Mouse (Mus musculus) kidney, adult 2 months (tissue): Measurements from ENCODE around the gene Lzts2. TPM values are rescaled to one million over a fixed set of nuclear protein-coding genes. Genes with fewer than 3 reads are reported as not detected.

Source experiments
- DNase-seq: peaks from one replicate; pipeline ENCODE4 v3.0.0; 2021
- H3K27ac ChIP-seq: fragments of 200-500 bp; 2 replicates; pipeline ENCODE4 v1.5.1; 2012; ENCODE audit warnings: low read depth, low read length, control low read depth, inconsistent platforms; ENCODE audit not compliant: insufficient read depth
- H3K27me3 ChIP-seq: fragments of 200-500 bp; replicated peaks from 2 replicates; pipeline ENCODE4 v1.6.1; 2012; ENCODE audit warnings: mild to moderate bottlenecking, moderate library complexity, low read length, inconsistent platforms; ENCODE audit not compliant: control insufficient read depth, insufficient read depth
- H3K36me3 ChIP-seq: fragments of 200-500 bp; 2 replicates; pipeline ENCODE4 v1.6.1; 2012; ENCODE audit warnings: mild to moderate bottlenecking, moderate library complexity, low read length, inconsistent platforms; ENCODE audit not compliant: control insufficient read depth, insufficient read depth
- H3K4me1 ChIP-seq: fragments of 200-500 bp; 2 replicates; pipeline ENCODE4 v1.6.1; 2011; ENCODE audit warnings: low read length; ENCODE audit not compliant: control insufficient read depth, insufficient read depth
- H3K4me3 ChIP-seq: fragments of 200-500 bp; 2 replicates; pipeline ENCODE4 v1.5.1; 2011; ENCODE audit warnings: mild to moderate bottlenecking, low read depth, low read length, control low read depth; ENCODE audit not compliant: insufficient read depth
- CTCF ChIP-seq: fragments of 200-500 bp; conservative IDR thresholded peaks from 2 replicates; pipeline ENCODE4 v1.5.1; 2011; ENCODE audit warnings: low read depth, mild to moderate bottlenecking, control low read depth, low read length, moderate library complexity, mixed read lengths; ENCODE audit not compliant: insufficient read depth, insufficient read length
- POLR2A ChIP-seq: fragments of 200-500 bp; IDR thresholded peaks from one replicate; pipeline ENCODE4 v1.6.1; 2011; ENCODE audit warnings: low read depth, low read length, control low read depth
- WGBS: fragments of 180-500 bp; shearing (Covaris S2); methylation state at CpG from one replicate; pipeline ENCODE4 v1.1.7; 2018; 5-methylcytosine and 5-hydroxymethylcytosine counted together
- polyA plus RNA-seq: library from polyadenylated mRNA; depleted of rRNA; stranded (reverse); fragments of >200 nt; gene quantifications from 2 replicates; pipeline ENCODE4 v1.2.3, GENCODE M21; 2012

The Lzts2 gene
- polyA plus RNA-seq, 1 experiment = 54.7 TPM

DNA sequence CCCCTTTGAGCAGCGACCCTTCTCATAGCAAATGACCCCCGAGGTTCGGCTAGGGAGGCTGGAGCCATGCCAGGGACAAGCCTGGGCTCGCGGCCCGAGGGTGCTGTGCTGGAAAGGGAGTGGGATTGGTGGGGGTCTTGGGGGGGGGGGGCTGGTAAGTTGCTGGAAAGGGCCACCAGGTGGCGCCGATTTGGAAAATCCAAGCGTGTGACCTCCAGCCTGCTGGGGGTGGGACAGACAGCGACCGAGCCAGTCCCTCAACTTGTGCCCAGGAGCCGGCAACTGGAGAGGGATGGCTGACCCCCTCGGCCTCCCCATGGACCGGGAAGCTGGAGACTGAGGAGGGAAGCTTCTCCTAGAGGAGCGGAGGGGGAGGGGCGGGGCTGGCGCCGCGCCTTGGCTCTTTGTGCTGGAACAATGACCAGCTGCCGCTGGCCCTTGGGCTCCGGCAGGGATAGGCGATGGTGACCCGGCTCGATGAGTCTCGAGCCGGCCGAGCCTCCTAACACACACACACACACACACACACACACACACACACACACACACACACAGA is 3.1 kb downstream of the Lzts2 start:
- H3K27me3 ChIP-seq = no peaks in the 10 kb centered on the region
- peak overlapping the region; percentile 98 for H3K27ac ChIP-seq
- no peaks in the 10 kb centered on the region for H3K36me3 ChIP-seq
- 0% methylated on average over 24 of the region's 27 CpGs for WGBS
- DNase-seq = peak; percentile 92
- peak; percentile 32 for TF ChIP-seq CTCF
- TF ChIP-seq POLR2A = peak; percentile 7
- H3K4me1 ChIP-seq = peaks cover 15% of the 10 kb centered on the region
- H3K4me3 ChIP-seq = peak overlapping the region; percentile 77

DNA sequence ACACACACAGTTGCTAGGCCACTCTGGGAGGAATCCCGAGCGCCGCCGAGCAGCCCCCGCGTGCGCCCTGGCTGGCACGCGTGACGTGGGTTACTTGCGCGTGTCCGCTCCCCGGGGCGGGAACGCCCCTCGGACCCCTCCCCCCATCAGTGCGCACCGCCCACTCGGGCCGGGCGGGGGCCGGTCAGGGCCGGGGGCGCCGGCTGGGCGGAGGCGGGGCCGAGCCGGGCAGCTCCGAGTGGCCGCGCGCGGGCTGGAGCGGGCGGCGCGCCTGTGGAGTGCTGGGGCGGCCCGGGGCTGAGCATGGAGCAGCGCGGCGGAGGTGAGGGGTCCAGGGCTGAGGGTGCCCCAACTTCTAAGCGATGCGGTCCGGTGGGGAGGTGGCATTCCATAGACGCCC is 3.7 kb downstream of the Lzts2 start:
- 2% methylated on average over 42 of the region's 48 CpGs for WGBS
- H3K4me1 ChIP-seq = peaks cover 15% of the 10 kb centered on the region
- TF ChIP-seq POLR2A = no peak
- no peak for TF ChIP-seq CTCF
- DNase-seq = peak; percentile 92
- H3K36me3 ChIP-seq = no peaks in the 10 kb centered on the region
- peak overlapping the region; percentile 77 for H3K4me3 ChIP-seq
- no peaks in the 10 kb centered on the region for H3K27me3 ChIP-seq
- peak overlapping the region; percentile 98 for H3K27ac ChIP-seq

DNA sequence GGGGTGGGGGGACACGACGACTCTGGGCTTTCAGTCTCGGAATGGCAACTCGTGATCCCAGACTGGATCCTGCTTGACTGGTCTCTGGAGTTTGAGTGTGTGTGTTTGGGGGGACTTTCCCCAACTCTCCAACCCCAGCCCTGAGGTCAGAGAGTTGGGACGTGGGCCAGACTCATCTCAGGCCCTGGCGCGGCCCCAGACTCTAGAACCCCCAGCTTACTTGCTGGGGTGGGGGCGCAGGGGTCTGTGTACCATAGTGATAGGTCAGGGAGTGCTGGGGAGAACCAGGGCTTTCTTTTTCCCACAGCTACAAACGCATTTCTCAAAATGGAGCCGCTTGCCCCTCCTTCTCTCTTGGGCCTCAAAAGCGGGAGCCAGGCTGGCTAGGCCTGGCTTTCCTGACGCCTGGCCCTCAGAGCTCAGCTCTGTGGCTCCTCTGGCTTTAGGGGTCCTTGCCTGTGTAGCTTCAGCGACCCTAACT is 4.2 kb downstream of the Lzts2 start:
- peaks cover 15% of the 10 kb centered on the region for H3K4me1 ChIP-seq
- H3K27me3 ChIP-seq = no peaks in the 10 kb centered on the region
- TF ChIP-seq CTCF (no peak), POLR2A (no peak)
- no peaks in the 10 kb centered on the region for H3K36me3 ChIP-seq
- 6% methylated on average over 13 of the region's 13 CpGs for WGBS
- DNase-seq = peak; percentile 40
- H3K27ac ChIP-seq = peak overlapping the region; percentile 90
- peak overlapping the region; percentile 77 for H3K4me3 ChIP-seq

GRCm38 (mm10) chr19:45020348-45020747 is 6.1 kb downstream of the Lzts2 start:
- no peak overlapping the region for H3K27ac ChIP-seq
- DNase-seq = peak; percentile 67
- no peak overlapping the region for H3K4me3 ChIP-seq
- H3K27me3 ChIP-seq = no peaks in the 10 kb centered on the region
- TF ChIP-seq CTCF (no peak), POLR2A (no peak)
- H3K36me3 ChIP-seq = no peaks in the 10 kb centered on the region; the same call in 1 of the 2 replicates
- WGBS = 40% methylated on average over 6 of the region's 6 CpGs
- peaks cover 9% of the 10 kb centered on the region; the same call in 1 of the 2 replicates for H3K4me1 ChIP-seq

DNA sequence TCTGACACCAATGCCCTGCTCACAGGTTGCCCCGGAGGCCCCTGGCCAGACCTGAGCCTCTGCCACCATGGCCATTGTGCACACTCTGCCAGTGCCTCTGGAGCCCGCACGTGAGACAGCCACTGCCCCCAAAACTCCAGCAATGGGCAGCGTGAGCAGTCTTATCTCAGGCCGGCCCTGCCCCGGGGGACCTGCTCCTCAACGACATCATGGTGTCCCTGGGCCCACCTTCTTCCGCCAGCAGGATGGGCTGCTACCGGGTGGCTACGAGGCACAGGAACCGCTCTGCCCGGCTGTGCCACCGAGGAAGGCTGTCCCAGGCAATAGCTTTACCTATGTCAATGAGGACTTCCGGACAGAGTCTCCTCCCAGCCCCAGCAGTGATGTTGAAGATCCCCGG is 7.1 kb downstream of the Lzts2 start:
- 86% methylated on average over 15 of the region's 15 CpGs for WGBS
- H3K27me3 ChIP-seq = no peaks in the 10 kb centered on the region
- H3K36me3 ChIP-seq = no peaks in the 10 kb centered on the region; the same call in none of the 2 replicates
- H3K27ac ChIP-seq = no peak overlapping the region
- H3K4me3 ChIP-seq = no peak overlapping the region
- peaks cover 9% of the 10 kb centered on the region; the same call in 1 of the 2 replicates for H3K4me1 ChIP-seq
- DNase-seq = no peak
- TF ChIP-seq CTCF (no peak), POLR2A (no peak)

GRCm38 (mm10) chr19:45023993-45024392 is 9.8 kb downstream of the Lzts2 start:
- Histone ChIP-seq H3K4me3 (no peak overlapping the region), H3K4me1 (peaks cover 5% of the 10 kb centered on the region; the same call in 1 of the 2 replicates), H3K27ac (no peak overlapping the region), H3K36me3 (no peaks in the 10 kb centered on the region; the same call in none of the 2 replicates), H3K27me3 (no peaks in the 10 kb centered on the region)
- DNase-seq = no peak
- 75% methylated on average over 11 of the region's 11 CpGs for WGBS
- TF ChIP-seq CTCF (no peak), POLR2A (no peak)

DNA sequence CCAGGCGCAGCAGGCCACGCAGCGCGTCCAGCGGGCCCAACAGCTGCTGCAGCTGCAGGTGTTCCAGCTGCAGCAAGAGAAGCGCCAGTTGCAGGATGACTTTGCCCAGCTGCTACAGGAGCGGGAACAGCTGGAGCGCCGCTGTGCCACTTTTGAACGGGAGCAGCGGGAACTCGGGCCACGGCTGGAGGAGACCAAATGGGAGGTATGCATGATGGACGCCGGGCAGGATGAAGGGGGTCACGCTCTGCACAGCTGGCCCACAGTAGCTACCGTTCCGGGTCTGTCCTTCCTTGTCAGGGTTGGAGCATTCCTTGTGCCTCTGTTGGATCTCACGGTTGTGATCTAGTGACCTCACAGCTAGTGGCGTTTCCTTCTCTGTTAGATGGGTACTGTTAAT is 10.6 kb downstream of the Lzts2 start:
- H3K27ac ChIP-seq = no peak overlapping the region
- no peaks in the 10 kb centered on the region; the same call in none of the 2 replicates for H3K36me3 ChIP-seq
- no peaks in the 10 kb centered on the region for H3K27me3 ChIP-seq
- no peak overlapping the region for H3K4me3 ChIP-seq
- TF ChIP-seq CTCF (no peak), POLR2A (no peak)
- H3K4me1 ChIP-seq = 0 out of 2 replicates have a peak, but pooled peaks cover 5% of the 10 kb centered on the region
- DNase-seq = no peak
- WGBS = 77% methylated on average over 20 of the region's 20 CpGs
